Mouse (Mus musculus) lung, postnatal 0 days (tissue): ENCODE data around the gene Sox6.

Source experiments
- CTCF ChIP-seq: IDR thresholded peaks from 2 replicates; pipeline ENCODE4 v1.5.1; 2016; ENCODE audit warnings: antibody characterized with exemption, mild to moderate bottlenecking
- EP300 ChIP-seq: IDR thresholded peaks from 2 replicates; pipeline ENCODE4 v1.6.1; 2016; ENCODE audit warnings: antibody characterized with exemption, mild to moderate bottlenecking, control low read depth

GRCm38 (mm10) chr7:115663399-115663798, 375.2 kb downstream of the Sox6 start:
- no peak for TF ChIP-seq CTCF
- TF ChIP-seq EP300 = no peak
